Mouse (Mus musculus): ENCODE data around the gene Faap24. TPM values are rescaled to one million over a fixed set of nuclear protein-coding genes. Genes with fewer than 3 reads are reported as not detected.

Gene Faap24
- 7.1 and 8.5 TPM in 2 replicates for polyA plus RNA-seq (2012; rRNA removed)

DNA sequence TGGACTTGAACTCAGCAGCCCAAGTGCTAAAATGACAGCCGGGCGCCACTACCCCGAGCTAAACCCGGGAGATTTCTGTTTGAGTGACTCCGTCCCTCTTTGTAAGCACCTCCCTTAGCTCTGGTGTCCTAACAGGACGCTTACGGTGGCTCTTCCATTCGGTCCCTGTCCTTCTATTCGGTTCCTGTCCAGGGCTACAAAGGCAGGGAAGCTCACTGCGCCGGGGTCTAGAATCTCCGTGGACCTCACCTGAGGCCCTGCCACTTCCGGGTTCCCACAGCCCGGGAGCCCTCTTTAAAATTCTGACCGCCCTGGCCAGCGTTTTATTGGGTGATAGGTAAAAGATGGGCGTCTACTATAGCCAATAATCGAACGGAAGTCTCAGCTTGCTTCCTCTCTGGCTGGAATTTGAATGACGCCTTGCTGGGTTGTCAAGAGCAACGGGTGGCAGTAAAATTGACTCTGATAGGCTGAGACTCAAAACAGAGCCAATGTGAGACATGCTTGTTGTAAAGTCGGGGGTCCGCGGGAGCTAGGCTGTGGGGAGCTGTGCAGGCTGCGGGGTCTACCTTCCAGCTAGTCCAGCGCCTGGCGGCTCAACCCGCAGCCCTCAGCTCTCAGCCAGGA lies at the start of gene Faap24, which contains the start of gene Cep89:
Faap24 (minus strand) TSS at position 295 of the 627 bp plus-strand sequence.
Cep89 (plus strand) TSS at position 494 of the 627 bp plus-strand sequence.

Other genes with a start within 250 kb of the Faap24 start
- gene Slc7a10, start 210.5 kb downstream of the Faap24 start, polyA plus RNA-seq (2012; rRNA removed), result 0.29 and 0.31 TPM in 2 replicates
- gene Lrp3, start 181.3 kb downstream of the Faap24 start, polyA plus RNA-seq (2012; rRNA removed), result 0.70 and 0.83 TPM in 2 replicates
- gene Gpatch1, start 78.4 kb downstream of the Faap24 start, polyA plus RNA-seq (2012; rRNA removed), result 4.0 TPM in 2 replicates
- 3.2 and 3.3 TPM in 2 replicates for gene Rhpn2, start 62.7 kb downstream of the Faap24 start, polyA plus RNA-seq (2012; rRNA removed)
- gene Cep89, start 199 bp upstream of the Faap24 start, polyA plus RNA-seq (2012; rRNA removed), result 12.1 and 12.5 TPM in 2 replicates
- 1.3 and 1.8 TPM in 2 replicates for gene Slc7a9, start 52.0 kb upstream of the Faap24 start, polyA plus RNA-seq (2012; rRNA removed)
- gene Tdrd12, start 140.9 kb upstream of the Faap24 start, polyA plus RNA-seq (2012; rRNA removed), result 0.06 and 0.08 TPM in 2 replicates
- 55.3 and 58.6 TPM in 2 replicates for gene Nudt19, start 159.5 kb upstream of the Faap24 start, polyA plus RNA-seq (2012; rRNA removed)
- 0.07 and 0.12 TPM in 2 replicates for gene Rgs9bp, start 188.7 kb upstream of the Faap24 start, polyA plus RNA-seq (2012; rRNA removed)
- 13.2 and 15.3 TPM in 2 replicates for gene Ankrd27, start 189.4 kb upstream of the Faap24 start, polyA plus RNA-seq (2012; rRNA removed)

Measured in liver, embryonic 14 days (tissue).